Mouse (Mus musculus) T-helper 17 cell (primary cell): Measurements from ENCODE around the gene Fli1.

ENCODE experiments used
- in situ Hi-C, 2 experiments: fragments of 300-600 bp; cut with MboI, MseI; formaldehyde crosslinking; loops; 1 replicate in 1 of 2; 2 replicates in 1 of 2; pipeline ENCODE4 v1.15.1; 2025; ENCODE audit warnings: high pct_unique_total_duplicates in 2 of 2

Gene Fli1

DNA sequence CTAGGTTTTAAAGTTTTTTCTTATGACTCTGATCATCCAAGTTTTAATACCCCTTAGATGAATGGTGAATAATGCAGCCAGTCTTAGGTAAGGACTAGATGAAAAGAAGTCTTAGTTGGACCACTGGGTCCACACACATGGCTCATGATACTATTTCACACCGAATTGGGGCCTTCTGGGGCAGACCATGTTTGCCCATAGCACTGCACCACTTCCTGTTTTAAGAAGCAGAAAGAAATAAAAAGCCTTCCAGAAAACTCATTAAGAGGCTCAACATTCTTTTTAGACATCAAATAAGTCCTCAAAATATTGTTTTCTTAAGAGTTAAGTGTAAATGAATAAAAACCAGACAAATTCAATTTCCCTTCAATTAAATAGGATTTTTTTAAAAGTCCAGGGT lies 11.7 kb downstream of the Fli1 start:
- in situ Hi-C loops, result no loop called here

DNA sequence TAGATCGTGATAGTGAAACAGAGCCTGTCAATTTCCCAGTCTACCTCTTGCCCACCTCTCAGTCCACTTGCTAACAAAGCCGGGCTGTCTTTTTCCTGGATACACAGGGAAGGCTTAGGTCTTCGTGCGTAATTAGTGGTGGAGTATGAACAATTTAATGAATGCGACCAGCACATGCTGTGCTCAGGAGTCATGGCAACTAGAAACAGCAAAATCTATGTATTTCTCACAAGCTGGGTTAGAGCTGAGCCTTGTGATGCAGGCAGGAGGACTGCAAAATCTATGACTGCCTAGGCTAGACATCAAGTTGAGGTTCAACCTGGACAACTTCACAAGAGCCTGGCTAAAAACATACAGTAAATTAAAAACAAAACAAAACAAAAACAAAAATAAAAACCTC lies 12.5 kb downstream of the Fli1 start:
- in situ Hi-C loops, result no loop called here

DNA sequence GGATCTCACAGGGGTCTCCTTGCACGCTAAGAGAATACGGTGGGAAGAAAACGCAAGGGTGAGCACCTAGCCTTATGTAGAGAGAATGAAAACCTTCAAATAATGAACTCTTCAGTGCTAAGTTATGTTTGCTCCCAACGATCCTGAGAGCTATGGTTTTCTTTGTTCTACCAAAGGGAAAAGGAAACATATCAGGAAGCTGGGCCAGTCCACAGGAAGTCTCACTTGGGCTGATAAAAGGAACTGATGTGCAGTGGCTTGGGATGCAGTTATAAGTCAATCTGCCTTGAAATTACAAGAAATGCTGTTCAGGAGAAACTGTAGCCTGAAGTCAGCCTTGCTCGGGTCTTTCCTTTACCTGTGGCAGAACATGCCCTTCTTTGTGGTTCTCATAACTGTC lies 13.1 kb downstream of the Fli1 start:
- in situ Hi-C loops, result no loop called here

DNA sequence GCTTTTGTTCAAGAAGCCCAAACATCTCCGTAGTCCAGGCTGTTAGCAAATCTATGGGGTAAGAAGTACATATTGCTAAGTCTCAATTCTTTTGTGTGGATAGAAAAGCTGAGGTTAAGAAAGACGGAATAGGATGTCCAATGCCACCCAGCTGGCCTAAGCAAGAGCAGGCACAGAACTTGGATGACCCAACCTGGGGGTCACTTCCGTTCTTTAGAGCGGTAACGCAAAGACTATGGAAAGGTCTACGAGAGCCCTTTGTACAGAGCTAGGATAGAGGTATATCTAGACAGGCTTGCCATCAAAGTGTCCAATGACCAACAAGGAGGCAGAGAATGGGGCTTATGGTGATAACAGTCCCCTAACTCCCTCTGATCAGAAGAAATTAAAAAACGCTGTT lies 15.3 kb downstream of the Fli1 start:
- in situ Hi-C loops, result no loop called here

DNA sequence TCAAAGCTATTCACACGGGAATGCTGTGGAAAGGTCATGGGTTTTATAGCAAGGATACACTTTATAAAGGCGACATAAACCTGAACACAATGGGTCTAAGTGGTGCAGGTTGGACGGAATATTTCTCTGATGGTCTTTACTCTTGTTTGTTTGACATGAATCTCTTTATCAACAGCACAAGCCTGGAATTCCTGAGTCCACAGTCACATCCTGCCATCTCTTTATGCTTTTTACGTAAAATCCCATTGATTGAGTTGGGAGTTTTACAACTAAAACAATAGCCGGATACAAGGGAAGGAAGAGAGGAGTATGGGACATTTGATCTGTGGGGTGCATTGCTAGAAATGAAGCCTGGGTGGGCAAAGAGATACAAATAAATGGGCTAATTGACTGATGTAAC lies 16.9 kb downstream of the Fli1 start:
- in situ Hi-C loops, result no loop called here

DNA sequence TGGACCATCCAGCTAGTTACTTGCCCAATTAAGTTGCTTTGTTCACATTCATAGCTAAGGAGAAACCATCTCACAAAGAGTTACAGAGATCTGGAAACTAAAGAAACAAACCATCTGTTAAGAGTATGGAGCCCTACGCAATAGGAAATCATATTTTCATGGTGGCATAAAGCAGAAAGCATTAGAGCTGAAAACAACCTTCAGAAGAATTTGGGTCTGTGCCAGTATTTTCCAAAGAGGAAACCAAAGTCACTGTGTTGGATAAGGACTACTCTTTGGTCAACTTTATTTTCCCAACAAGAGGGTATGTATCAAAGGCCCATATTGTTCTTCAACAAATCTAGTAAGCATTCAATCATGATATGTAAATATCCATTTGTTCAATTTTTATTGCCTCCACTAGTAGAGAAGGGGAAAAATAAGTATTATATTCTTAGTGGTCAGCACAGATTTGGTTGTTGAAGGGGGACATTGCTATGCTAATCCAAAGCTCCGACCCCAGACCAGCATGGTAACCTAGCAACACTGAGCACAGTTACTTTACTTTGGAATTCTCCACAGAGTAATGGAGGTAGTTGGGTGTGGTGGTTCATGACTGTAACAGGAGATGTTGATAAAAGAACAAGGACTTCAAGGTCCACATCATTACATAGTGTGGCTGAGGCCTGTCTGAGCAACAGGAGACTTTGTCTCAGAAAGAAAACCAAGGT lies 20.0 kb downstream of the Fli1 start:
- in situ Hi-C loops, result loop anchor here (25.0 kb wide), 1 partner anchor 1235 kb away; the partner anchor contains the start of gene Prdm10 (in 2 of the 2)

DNA sequence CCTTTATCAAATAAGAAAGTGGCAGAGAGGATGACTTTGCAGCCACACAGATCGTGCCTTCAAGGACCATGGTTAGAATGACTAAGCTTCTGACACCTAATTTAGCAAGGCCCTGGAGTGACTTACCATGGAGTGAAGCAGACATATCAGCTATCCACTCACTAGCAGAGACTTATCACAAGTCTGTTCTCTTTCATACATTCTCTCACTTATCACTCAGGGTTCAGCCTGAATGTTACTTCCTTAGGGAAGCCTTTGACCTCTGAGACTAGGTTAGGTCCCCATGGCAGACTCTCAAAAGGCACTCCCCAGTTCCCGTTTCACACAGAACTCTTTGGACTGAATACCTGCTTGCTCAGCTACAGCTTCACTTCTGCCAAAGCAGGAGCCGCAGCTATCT lies 21.3 kb downstream of the Fli1 start:
- in situ Hi-C loops, result loop anchor here (25.0 kb wide), 1 partner anchor 1234 kb away; the partner anchor contains the start of gene Prdm10 (in 2 of the 2)

DNA sequence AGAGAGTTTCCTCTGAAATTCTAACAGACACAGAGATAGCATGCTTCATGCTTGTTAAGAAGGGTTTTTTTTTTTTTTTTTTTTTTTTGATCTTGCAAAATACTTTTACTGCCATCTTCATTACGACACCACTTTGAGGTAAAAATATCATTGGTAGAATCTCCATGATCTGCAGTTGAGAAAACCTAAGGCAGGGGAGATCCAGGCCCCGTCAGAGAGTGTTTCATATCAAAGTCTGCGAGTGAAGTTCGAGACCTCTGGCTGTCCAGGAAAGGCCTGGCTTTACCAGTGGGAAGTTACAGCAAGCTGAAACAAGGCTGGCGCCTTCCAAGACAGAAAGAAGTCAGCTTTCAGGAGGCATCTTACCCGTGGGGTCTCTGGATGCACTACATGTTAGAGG lies 21.8 kb downstream of the Fli1 start:
- in situ Hi-C loops, result loop anchor here (25.0 kb wide), 1 partner anchor 1234 kb away; the partner anchor contains the start of gene Prdm10 (in 2 of the 2)

DNA sequence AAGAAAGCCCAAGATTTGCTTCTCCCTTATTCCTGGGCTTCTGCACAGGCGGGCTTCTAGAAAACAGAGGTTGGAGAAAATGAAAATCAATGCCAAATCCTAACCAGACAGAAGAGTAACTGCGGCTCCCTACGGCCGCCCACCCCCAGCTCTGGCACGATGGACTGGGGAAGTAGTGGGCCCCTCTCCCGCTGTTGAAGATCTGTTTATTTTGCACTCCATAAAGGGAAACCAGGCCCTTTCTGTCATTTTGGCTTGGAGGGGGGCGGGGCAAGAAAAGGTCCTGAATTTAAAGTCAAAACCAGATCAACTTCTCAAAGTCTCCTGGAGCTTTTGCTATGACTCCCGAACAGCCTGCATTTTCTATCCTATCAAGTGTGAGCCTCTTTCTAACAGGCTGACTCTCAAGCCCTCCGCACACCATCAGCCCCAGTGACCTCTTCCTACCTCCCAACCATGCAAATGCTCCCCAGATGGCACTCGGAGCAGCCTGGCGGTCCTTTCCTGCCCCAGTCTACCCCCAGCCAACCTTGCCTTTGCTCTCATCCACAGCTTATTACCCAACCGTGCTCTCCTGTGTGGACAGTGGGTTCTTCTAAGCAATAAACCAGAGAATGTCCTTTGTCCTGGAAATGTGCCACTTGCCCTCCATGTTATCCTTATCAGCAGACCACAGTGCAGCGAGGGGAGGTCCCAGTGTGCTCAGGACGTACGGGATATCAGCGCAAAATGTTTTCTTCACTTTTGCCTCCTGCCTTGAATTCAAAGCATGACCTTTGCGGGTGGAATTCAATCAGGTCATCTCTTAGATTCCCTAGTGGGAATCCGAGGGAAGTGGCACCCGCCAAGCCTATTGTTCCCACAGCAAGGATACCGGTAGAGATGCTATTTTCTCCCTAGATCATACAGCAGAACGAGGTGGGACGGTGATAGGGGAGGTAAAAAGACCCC lies 23.3 kb downstream of the Fli1 start:
- in situ Hi-C loops, result loop anchor here (25.0 kb wide), 1 partner anchor 1232 kb away; the partner anchor contains the start of gene Prdm10 (in 2 of the 2)

DNA sequence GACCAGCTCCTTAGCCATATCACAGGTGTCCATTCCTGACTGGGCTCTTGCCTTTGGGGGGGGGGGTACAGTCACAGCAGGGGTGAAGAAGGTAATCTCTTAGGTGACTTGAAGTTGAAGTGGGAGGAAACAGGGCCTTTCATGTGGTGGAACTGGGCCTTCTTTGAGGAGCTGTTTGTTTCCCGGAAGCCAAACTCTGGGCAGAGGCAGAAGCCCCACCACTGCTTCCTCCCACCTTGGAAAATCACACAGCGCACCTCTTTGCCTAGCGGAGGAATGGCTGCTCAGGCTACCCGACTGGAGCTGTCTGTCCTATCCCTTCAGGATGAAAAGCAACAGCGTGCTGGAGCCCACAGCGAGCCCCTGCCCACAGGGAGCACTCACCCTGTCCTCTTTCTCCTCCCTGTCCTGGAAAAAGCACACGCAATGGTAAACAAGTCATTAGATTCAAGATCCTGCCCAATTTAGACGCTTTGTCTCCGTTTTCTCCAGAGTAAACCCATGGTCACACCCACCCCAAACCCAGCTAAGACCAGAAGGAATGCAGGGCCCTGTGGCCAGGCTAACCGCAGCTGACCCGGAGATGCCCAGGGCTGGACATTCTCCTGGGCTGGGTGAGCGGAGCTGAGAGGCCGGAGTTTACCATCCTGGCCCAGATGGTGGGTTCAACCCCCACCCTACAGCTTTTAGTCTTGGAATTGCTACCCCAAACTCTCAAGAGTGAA lies 24.1 kb downstream of the Fli1 start:
- in situ Hi-C loops, result loop anchor here (25.0 kb wide), 1 partner anchor 1231 kb away; the partner anchor contains the start of gene Prdm10 (in 2 of the 2)

DNA sequence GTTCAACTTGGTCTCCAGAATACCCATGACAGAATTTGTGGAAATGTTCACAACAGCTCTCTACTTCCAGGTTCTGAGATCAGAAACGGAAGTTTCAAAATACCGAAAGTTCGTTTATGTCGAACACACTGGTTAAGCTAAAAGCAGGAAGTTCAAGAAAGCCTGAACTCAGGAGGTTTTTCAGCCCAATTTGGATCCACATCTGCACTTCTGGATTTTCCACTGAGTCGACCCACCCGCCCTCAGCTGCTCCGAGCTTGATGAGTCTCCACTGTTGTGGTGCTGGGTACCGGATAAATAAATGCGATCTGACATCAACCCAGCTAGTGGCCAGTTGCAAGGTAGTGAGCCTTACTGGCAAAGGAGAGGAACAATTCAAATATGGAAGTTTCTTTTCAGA lies 26.0 kb downstream of the Fli1 start:
- in situ Hi-C loops, result loop anchor here (25.0 kb wide), 1 partner anchor 1229 kb away; the partner anchor contains the start of gene Prdm10 (in 2 of the 2)

DNA sequence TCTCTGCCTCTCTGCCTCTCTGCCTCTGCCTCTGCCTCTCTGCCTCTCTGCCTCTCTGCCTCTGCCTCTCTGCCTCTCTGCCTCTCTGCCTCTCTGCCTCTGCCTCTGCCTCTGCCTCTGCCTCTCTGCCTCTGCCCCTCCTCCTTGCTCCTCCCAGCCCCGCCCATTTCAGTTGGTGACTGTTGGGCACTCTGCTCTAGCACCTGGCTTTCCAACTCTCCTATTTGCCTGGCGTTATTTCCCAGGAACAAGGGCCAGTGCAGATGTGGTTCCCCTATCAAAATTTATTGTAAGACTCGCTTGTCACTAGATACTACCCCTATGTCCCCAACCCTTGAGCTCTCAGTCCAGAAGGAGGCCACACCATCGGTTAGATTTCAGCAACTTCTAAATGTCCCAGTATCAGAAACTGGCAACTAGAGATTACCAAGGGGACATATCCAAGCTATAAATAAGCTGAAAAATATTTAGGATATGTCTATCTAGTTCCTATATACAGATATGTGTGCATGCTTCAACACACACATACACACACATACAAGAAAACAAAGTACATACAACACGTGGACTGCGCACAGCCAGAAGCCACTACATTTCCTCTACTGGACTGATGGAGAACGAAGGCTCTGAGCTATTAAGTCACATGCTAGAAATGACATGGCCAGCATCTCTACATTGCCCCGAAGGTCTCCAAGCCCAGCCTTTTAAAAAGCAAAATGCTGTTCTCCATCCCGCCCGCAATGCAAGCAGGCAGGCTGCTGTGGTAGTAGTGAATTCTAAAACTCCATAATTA lies 26.6 kb downstream of the Fli1 start:
- in situ Hi-C loops, result loop anchor here (25.0 kb wide), 1 partner anchor 1229 kb away; the partner anchor contains the start of gene Prdm10 (in 2 of the 2)

DNA sequence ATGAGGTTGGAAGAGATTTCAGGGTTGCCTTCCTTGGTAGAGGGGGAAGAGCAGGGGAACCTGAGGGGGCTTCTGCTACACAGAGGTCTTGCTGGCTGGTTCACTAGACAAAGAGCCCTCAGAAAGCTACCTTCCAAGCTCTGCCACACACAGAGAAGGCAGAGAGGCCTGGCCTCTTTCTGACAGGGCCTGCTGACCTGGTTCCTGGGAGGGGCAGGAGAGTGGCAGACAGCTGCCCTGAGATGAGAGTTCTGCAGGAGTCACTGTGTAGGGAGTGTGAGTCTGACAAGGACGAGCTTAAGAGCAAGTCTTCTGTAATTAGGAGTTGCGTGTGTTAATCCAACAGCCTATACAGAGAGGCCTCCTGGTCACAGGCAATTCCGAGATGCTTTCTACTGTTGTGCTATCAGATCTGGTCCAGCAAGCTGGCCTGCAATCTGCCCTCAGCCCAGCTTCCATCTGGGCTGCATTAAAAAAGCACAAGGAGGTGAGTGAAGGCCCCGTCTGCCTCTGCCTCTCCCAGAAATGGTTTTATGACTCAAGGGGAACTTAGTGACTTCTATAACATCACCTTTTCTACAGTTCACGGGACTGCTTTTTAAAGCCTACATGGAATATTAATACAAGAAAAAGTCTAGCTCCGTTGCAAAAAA lies 28.1 kb downstream of the Fli1 start:
- in situ Hi-C loops, result loop anchor here (5.0 to 25.0 kb wide), 2 partner anchors 218 to 1227 kb away; partner anchors contain the start of gene Prdm10 (in 2 of the 2)

DNA sequence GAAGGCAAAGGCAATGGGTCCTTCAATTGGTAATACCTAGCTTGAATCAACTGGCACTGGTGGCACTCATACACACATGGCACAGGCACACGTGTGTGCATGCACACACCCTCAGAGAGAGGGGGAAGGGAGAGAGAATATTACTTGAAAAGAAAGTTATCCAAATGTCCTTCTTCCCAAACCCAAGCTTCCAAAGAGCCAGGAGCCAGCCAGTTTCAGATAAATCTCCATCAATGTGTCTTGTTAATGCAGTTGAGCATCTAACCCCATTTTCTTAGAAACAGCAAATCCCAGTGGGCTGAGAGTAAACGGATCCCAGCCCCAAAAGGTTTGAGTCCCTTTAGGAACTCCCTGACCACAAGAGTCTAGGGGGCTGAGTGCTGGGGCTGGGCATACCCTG lies 29.2 kb downstream of the Fli1 start:
- in situ Hi-C loops, result loop anchor here (5.0 to 25.0 kb wide), 2 partner anchors 219 to 1226 kb away; partner anchors contain the start of gene Prdm10 (in 2 of the 2)

DNA sequence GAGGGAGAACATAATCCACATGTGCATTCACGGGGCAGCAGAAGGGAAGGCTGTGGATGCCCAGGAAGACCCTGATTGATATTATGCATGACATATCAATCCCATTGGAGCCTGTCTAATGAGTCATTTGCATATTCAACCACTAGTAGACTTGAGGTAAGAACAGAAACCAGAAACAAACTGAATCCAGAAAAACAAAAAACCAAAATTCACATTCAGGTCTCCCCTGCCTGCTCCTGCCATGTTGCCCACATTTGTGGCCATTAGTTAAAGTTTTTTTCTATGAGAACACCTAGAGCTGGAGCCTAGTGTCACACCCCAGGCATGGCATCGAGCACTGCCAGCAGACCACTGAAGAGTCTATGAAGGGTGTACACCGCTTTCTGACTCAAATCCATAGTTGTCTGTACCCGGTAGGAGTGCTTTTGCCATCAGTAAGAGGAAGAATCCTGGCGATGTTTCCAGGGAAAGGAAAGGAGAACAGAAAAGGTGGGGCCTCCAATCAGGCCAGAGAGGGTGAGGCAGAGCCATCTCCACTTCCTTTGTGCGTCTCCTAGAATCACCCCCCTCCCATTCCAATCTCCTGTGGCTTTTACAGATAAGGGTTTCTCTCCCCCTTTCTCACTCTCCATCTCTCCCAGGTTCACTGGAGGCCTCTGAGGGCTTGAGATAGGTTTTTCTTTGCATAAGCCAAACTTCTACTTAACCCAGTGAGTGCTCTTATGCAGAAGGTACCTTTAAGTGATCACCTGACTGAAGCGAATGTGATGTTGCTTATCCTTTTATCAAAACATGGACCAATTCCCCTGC lies 32.0 kb downstream of the Fli1 start:
- in situ Hi-C loops, result loop anchor here (5.0 to 25.0 kb wide), 2 partner anchors 222 to 1223 kb away; partner anchors contain the start of gene Prdm10 (in 2 of the 2)

DNA sequence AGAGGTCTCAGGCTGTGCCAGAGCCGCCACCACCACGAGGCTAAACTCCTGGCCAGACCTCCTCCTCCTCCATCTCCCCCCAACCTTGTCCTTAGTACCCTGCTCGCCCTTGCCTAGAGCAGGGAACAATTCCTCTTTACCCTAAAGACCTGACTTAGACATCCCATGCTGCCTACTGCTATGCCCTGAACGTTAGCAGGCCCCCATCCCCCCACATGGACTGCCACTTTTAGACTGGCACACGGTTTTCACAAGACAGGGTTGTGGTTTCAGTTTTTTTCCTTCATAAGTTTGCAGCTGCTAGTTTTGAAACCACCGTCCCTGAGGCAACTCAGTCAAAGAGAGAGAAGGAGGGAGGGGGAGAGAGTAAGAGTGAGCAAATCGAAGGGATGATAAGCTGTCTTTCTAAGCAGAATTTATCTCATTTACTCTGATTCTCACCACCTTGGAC lies 32.9 kb downstream of the Fli1 start:
- in situ Hi-C loops, result loop anchor here (5.0 to 25.0 kb wide), 7 partner anchors 185 to 1222 kb away; partner anchors contain the start of gene Prdm10 (in 2 of the 2)

DNA sequence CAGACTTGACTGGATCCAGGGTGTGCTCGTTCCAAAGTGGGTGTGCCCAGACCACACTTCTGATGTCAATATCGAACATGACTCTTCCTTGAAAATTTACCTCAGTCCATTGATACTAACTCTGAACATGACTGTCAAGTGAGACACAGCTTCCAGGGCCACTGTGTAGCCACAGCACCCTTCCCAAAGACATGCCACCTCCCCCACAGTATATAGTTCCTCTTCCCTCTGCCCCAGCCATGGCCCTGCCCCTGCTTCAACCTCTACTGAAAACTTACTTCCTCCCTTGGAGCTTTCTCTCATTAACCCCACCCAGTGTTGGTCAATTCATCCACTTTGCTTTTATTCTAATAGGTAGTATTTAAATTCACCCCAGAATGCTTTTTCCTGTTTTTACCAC lies 34.0 kb downstream of the Fli1 start:
- in situ Hi-C loops, result loop anchor here (5.0 to 25.0 kb wide), 6 partner anchors 186 to 1221 kb away; partner anchors contain the start of gene Prdm10 (in 2 of the 2)

DNA sequence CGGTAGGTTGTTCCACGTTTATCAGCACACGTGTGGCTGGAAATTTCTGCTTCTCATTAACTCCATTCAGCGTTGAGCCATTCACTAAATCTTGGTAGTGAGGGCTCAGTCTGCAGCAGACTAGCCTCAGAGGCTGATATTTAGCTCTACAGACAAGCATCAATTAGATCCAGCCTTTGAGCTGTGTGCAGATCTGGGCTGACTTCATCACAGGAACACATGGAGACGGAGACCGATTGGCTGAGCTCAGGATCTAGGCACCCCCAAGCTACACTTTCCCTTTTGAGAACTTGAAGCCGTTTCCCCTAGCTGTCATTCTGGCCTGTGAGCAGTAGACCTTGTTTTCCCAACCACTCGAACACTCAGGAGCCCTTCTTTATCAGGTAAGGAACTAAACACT lies 34.5 kb downstream of the Fli1 start:
- in situ Hi-C loops, result loop anchor here (5.0 to 25.0 kb wide), 6 partner anchors 187 to 1221 kb away; partner anchors contain the start of gene Prdm10 (in 2 of the 2)
